Mouse (Mus musculus): ENCODE results near the gene Elf2.

DNA sequence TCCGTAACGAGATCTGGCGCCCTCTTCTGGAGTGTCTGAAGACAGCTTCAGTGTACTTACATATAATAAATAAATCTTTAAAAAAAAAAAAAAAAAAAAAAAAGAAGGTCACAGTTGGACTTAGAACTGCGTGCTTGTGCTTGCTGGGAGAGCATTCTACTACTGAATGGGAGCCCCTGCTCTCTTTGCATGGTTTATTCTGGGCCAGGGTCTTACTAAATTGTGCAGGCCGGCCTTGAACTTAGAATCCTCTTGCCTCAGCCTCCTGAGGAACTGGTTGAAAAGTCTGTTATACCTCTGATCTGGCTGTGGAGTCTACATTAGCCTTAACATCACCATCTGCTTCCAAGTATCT, 40.2 kb upstream of the Elf2 start:
- TF ChIP-seq CTCF (conservative IDR thresholded peaks at IDR 0.05 in 1 of 2, IDR thresholded peaks at IDR 0.05 in 1 of 2; ENCODE audit: low read depth in 2 of 2, low read length in 2 of 2), result no peak
- no peak for TF ChIP-seq MAX (IDR thresholded peaks at IDR 0.05; ENCODE audit: low read length)
